Mouse (Mus musculus) CH12.LX (cell line): ENCODE data around the gene Frrs1. TPM values are rescaled to one million over a fixed set of nuclear protein-coding genes. Genes with fewer than 3 reads are reported as not detected.

Source experiments
- DNase-seq: peaks from one replicate; pipeline ENCODE4 v3.0.0-alpha.2; 2013; ENCODE audit errors: extremely low read depth
- H3K27ac ChIP-seq: 2 replicates; pipeline ENCODE4 v1.5.1; 2012; ENCODE audit warnings: low read depth, mild to moderate bottlenecking, control low read depth, moderate library complexity; ENCODE audit not compliant: insufficient read depth
- H3K27me3 ChIP-seq: replicated peaks from 2 replicates; pipeline ENCODE3; 2012; ENCODE audit warnings: inconsistent platforms
- H3K36me3 ChIP-seq, 2 experiments: replicated peaks in 1 of 2; 2 replicates each; pipeline versions ENCODE3 to v1.6.1; 2012; ENCODE audit warnings: inconsistent platforms in 1 of 2, low read length in 1 of 2, mild to moderate bottlenecking in 1 of 2, mixed read lengths in 1 of 2, moderate library complexity in 1 of 2; ENCODE audit not compliant: control insufficient read depth in 1 of 2, insufficient read depth in 1 of 2
- H3K4me1 ChIP-seq, 2 experiments: 2 replicates each; pipeline ENCODE4 v1.6.1; 2012; ENCODE audit warnings: inconsistent platforms in 1 of 2, moderate library complexity in 1 of 2; ENCODE audit not compliant: insufficient read depth in 2 of 2, control insufficient read depth in 1 of 2
- H3K4me2 ChIP-seq: 2 replicates; pipeline ENCODE4 v1.6.1; 2012; ENCODE audit warnings: low read depth, mild to moderate bottlenecking, control low read depth; ENCODE audit not compliant: poor library complexity, insufficient read depth, severe bottlenecking
- H3K4me3 ChIP-seq, 3 experiments: fragments of 150-350 bp in 1 of 3; sonication (generic) in 1 of 3; replicated peaks in 1 of 3; 2 replicates each; pipeline versions ENCODE3 to v1.5.1; 2011 to 2012; ENCODE audit warnings: low read depth in 2 of 3, low read length in 2 of 3, mild to moderate bottlenecking in 2 of 3, moderate library complexity in 2 of 3, control low read depth in 1 of 3, improper control_type of control experiment in 1 of 3, inconsistent platforms in 1 of 3, mixed read lengths in 1 of 3; ENCODE audit not compliant: poor library complexity in 1 of 3
- H3K79me2 ChIP-seq: replicated peaks from 2 replicates; pipeline ENCODE4 v1.6.1; 2012; ENCODE audit warnings: mild to moderate bottlenecking, moderate library complexity; ENCODE audit not compliant: control insufficient read depth, poor library complexity, insufficient read depth, severe bottlenecking; ENCODE audit errors: extremely low read depth
- H3K9ac ChIP-seq: 2 replicates; pipeline ENCODE4 v1.6.1; 2012; ENCODE audit warnings: low read depth, mild to moderate bottlenecking, control low read depth, moderate library complexity; ENCODE audit not compliant: insufficient read depth
- H3K9me3 ChIP-seq: replicated peaks from 2 replicates; pipeline ENCODE3; 2012; ENCODE audit warnings: low read length, inconsistent platforms, mixed read lengths
- BHLHE40 ChIP-seq: IDR thresholded peaks from 2 replicates; pipeline ENCODE4 v1.6.1; 2011; ENCODE audit warnings: mild to moderate bottlenecking, low read depth, low read length, improper control_type of control experiment
- CHD1 ChIP-seq: IDR thresholded peaks from 2 replicates; pipeline ENCODE4 v1.6.1; 2012; ENCODE audit warnings: low read depth, low read length, improper control_type of control experiment, inconsistent platforms
- CHD2 ChIP-seq: IDR thresholded peaks from 2 replicates; pipeline ENCODE4 v1.6.1; 2011; ENCODE audit warnings: low read length, improper control_type of control experiment
- CTCF ChIP-seq, 2 experiments: IDR thresholded peaks in 1 of 2; conservative IDR thresholded peaks in 1 of 2; 2 replicates each; pipeline ENCODE4 v1.5.1; 2011 to 2012; ENCODE audit warnings: low read depth in 2 of 2, low read length in 2 of 2, improper control_type of control experiment in 1 of 2, inconsistent platforms in 1 of 2, mild to moderate bottlenecking in 1 of 2, moderate library complexity in 1 of 2
- E2F4 ChIP-seq: IDR thresholded peaks from 2 replicates; pipeline ENCODE4 v1.6.1; 2011; ENCODE audit warnings: low read depth, low read length, improper control_type of control experiment; ENCODE audit not compliant: insufficient replicate concordance
- ELF1 ChIP-seq: IDR thresholded peaks from 2 replicates; pipeline ENCODE4 v1.6.1; 2014; ENCODE audit warnings: low read depth, mild to moderate bottlenecking, inconsistent platforms, low read length, improper control_type of control experiment
- EP300 ChIP-seq: IDR thresholded peaks from 2 replicates; pipeline ENCODE4 v1.6.1; 2011; ENCODE audit warnings: low read length, improper control_type of control experiment
- ETS1 ChIP-seq: conservative IDR thresholded peaks from 2 replicates; pipeline ENCODE4 v1.6.1; 2012; ENCODE audit warnings: low read depth, mild to moderate bottlenecking, inconsistent platforms, low read length, improper control_type of control experiment, moderate library complexity
- GABPA ChIP-seq: IDR thresholded peaks from 2 replicates; pipeline ENCODE4 v1.6.1; 2012; ENCODE audit warnings: low read depth, low read length, improper control_type of control experiment, inconsistent platforms; ENCODE audit not compliant: insufficient replicate concordance
- HCFC1 ChIP-seq: IDR thresholded peaks from 2 replicates; pipeline ENCODE4 v1.6.1; 2012; ENCODE audit warnings: low read depth, mild to moderate bottlenecking, inconsistent platforms, low read length, improper control_type of control experiment
- IRF4 ChIP-seq: IDR thresholded peaks from 2 replicates; pipeline ENCODE4 v1.6.1; 2014; ENCODE audit warnings: low read depth, mild to moderate bottlenecking, inconsistent platforms, low read length, improper control_type of control experiment
- JUND ChIP-seq: conservative IDR thresholded peaks from 2 replicates; pipeline ENCODE4 v1.6.1; 2011; ENCODE audit warnings: low read depth, low read length, improper control_type of control experiment
- MAFK ChIP-seq: IDR thresholded peaks from 2 replicates; pipeline ENCODE4 v1.6.1; 2011; ENCODE audit warnings: low read length, improper control_type of control experiment; ENCODE audit not compliant: insufficient replicate concordance
- MAX ChIP-seq: IDR thresholded peaks from 2 replicates; pipeline ENCODE4 v1.6.1; 2011; ENCODE audit warnings: low read length, improper control_type of control experiment
- MAZ ChIP-seq: IDR thresholded peaks from 2 replicates; pipeline ENCODE4 v1.6.1; 2012; ENCODE audit warnings: low read depth, mild to moderate bottlenecking, inconsistent platforms, low read length, improper control_type of control experiment, moderate library complexity
- MXI1 ChIP-seq: IDR thresholded peaks from 2 replicates; pipeline ENCODE4 v1.6.1; 2011; ENCODE audit warnings: mild to moderate bottlenecking, low read depth, low read length, improper control_type of control experiment
- MYC ChIP-seq: IDR thresholded peaks from 2 replicates; pipeline ENCODE4 v1.6.1; 2011; ENCODE audit warnings: low read depth, mild to moderate bottlenecking, improper control_type of control experiment, low read length
- NELFE ChIP-seq: IDR thresholded peaks from 2 replicates; pipeline ENCODE4 v1.6.1; 2011; ENCODE audit warnings: low read depth, low read length, improper control_type of control experiment
- PAX5 ChIP-seq: IDR thresholded peaks from 2 replicates; pipeline ENCODE4 v1.6.1; 2012; ENCODE audit warnings: low read length, inconsistent platforms, mixed read lengths
- POLR2A ChIP-seq: IDR thresholded peaks from 2 replicates; pipeline ENCODE4 v1.6.1; 2011; ENCODE audit warnings: low read depth, mild to moderate bottlenecking, improper control_type of control experiment, low read length
- POLR2AphosphoS2 ChIP-seq: IDR thresholded peaks from 2 replicates; pipeline ENCODE4 v1.6.1; 2011; ENCODE audit warnings: low read depth, low read length, improper control_type of control experiment
- RAD21 ChIP-seq: IDR thresholded peaks from 2 replicates; pipeline ENCODE4 v1.6.1; 2011; ENCODE audit warnings: low read depth, mild to moderate bottlenecking, low read length, improper control_type of control experiment, moderate library complexity
- RCOR1 ChIP-seq: conservative IDR thresholded peaks from 2 replicates; pipeline ENCODE4 v1.6.1; 2012; ENCODE audit warnings: low read depth, mild to moderate bottlenecking, inconsistent platforms, low read length, improper control_type of control experiment
- SIN3A ChIP-seq: IDR thresholded peaks from 2 replicates; pipeline ENCODE4 v1.6.1; 2012; ENCODE audit warnings: low read length, improper control_type of control experiment, inconsistent platforms
- SMC3 ChIP-seq: IDR thresholded peaks from 2 replicates; pipeline ENCODE4 v1.6.1; 2011; ENCODE audit warnings: low read depth, low read length, improper control_type of control experiment
- TBP ChIP-seq: conservative IDR thresholded peaks from 2 replicates; pipeline ENCODE4 v1.6.1; 2011; ENCODE audit warnings: low read depth, low read length, improper control_type of control experiment
- TCF12 ChIP-seq: IDR thresholded peaks from 2 replicates; pipeline ENCODE4 v1.6.1; 2014; ENCODE audit warnings: low read depth, mild to moderate bottlenecking, inconsistent platforms, low read length, improper control_type of control experiment
- USF2 ChIP-seq: conservative IDR thresholded peaks from 2 replicates; pipeline ENCODE4 v1.6.1; 2011; ENCODE audit warnings: low read depth, low read length, improper control_type of control experiment
- ZC3H11A ChIP-seq: IDR thresholded peaks from 2 replicates; pipeline ENCODE4 v1.6.1; 2012; ENCODE audit warnings: low read depth, mild to moderate bottlenecking, inconsistent platforms, low read length, improper control_type of control experiment
- ZKSCAN1 ChIP-seq: IDR thresholded peaks from 2 replicates; pipeline ENCODE4 v1.6.1; 2012; ENCODE audit warnings: low read depth, inconsistent platforms, low read length, improper control_type of control experiment, borderline replicate concordance
- ZMIZ1 ChIP-seq: IDR thresholded peaks from 2 replicates; pipeline ENCODE4 v1.6.1; 2012; ENCODE audit warnings: low read depth, mild to moderate bottlenecking, inconsistent platforms, low read length, improper control_type of control experiment
- ZNF384 ChIP-seq: IDR thresholded peaks from 2 replicates; pipeline ENCODE4 v1.6.1; 2012; ENCODE audit warnings: low read depth, low read length, improper control_type of control experiment, inconsistent platforms
- dilution Hi-C: fragments of 300-500 bp; cut with MboI; formaldehyde crosslinking; loops from 2 replicates; pipeline ENCODE4 v1.14.3; 2020; ENCODE audit warnings: low sequenced_read_pairs; ENCODE audit not compliant: extremely low pct_unique_long_range_greater_than_20kb, extremely low pct_ligation_motif_present
- in situ Hi-C: fragments of 300-500 bp; cut with MboI; formaldehyde crosslinking; loops from 3 replicates; pipeline ENCODE4 v1.14.3; 2019; ENCODE audit warnings: low sequenced_read_pairs, low pct_ligation_motif_present, low pct_unique_long_range_greater_than_20kb, mixed read lengths
- polyA plus RNA-seq: library from polyadenylated mRNA; unstranded; fragments of >175 nt; gene quantifications from 2 replicates; pipeline ENCODE4 v1.2.1, GENCODE M21; 2012; ENCODE audit warnings: low read depth; ENCODE audit not compliant: insufficient read length
- total RNA-seq, 2 experiments: library from RNA; depleted of rRNA; stranded (reverse); fragments of 300-350 nt in 1 of 2; fragments of >200 nt in 1 of 2; gene quantifications; 2 replicates each; pipeline ENCODE4 v1.2.3; 2012 to 2014

Frrs1 gene
- total and polyA plus RNA-seq, 3 experiments, result 11.0 to 34.9 (median 16.5) TPM

DNA sequence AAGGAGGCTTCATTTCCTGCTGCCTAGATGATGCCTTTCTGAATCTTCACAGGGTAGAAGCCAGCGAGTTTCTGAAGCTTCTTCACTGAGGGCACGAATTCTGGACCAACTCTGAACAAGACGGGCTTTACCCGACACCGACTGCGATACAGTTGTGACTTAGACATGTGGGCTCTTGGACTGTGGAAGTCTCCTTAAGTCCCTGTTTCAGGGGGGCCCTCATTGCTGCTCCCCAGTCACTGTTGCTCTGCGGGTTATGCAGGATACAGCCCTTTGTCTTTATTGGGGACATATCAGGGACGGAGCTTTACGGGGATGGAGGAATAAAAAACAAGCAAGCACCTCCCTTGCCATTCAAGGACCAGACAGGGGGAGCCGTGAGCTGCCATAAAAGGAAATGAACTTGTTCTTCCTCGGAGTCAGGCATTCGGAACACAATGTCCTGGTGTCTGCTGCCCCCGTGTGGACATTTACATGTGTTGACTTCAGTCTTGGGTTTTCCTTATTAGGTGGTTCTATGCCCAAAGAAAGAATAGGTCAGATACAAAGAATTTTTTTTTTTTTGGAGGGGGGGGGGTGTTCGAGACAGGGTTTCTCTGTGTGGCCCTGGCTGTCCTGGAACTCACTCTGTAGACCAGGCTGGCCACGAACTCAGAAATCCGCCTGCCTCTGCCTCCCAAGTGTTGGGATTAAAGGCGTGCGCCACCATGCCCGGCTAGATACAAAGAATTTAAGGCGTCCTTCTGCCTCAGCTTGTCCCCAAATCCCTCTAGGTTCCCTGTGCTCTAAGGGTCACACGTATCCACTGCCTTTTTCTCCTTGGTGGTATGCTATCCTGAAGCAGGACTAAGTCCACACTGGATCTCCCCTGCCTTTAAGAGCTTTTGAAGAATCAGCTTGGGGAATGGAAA lies 23.2 kb upstream of the Frrs1 start:
- dilution Hi-C loops, result no loop called here
- Histone ChIP-seq H3K9me3 (no peaks in the 10 kb centered on the region), H3K4me3 (peak overlapping the region; percentile 18 to 53 (median 44)), H3K79me2 (no peaks in the 10 kb centered on the region), H3K4me1 (peaks cover 2 to 6% of the 10 kb centered on the region in 2 experiments; a peak in 2 of 4 replicates), H3K27me3 (no peaks in the 10 kb centered on the region), H3K9ac (peak overlapping the region; percentile 41), H3K36me3 (no peaks in the 10 kb centered on the region), H3K27ac (no peak overlapping the region), H3K4me2 (peak overlapping the region; percentile 94)
- TF ChIP-seq POLR2A (peak; percentile 38; the same call in 1 of the 2 replicates), RAD21 (peak; percentile 97), MYC (0 out of 2 replicates have a peak, but pooled peaks have one; percentile 31), ZKSCAN1 (no peak), SMC3 (peak; percentile 80), ETS1 (no peak), EP300 (no peak), CHD2 (no peak), USF2 (no peak), ZNF384 (peak; percentile 77), MAZ (no peak), MAFK (no peak), SIN3A (no peak), E2F4 (no peak), HCFC1 (no peak; the same call in 1 of the 2 replicates), ZMIZ1 (no peak), NELFE (no peak), JUND (no peak; the same call in 1 of the 2 replicates), ELF1 (peak; percentile 27; the same call in 1 of the 2 replicates), TCF12 (no peak), PAX5 (no peak), CTCF (conservative IDR thresholded peaks at IDR 0.05 in 1 of 2, IDR thresholded peaks at IDR 0.05 in 1 of 2; ENCODE audit: low read depth in 2 of 2, low read length in 2 of 2) (peak; percentile 70 to 95), TBP (no peak), GABPA (no peak), ZC3H11A (0 out of 2 replicates have a peak, but pooled peaks have one; percentile 24), RCOR1 (no peak), IRF4 (no peak; the same call in 1 of the 2 replicates), MAX (no peak), POLR2AphosphoS2 (no peak), MXI1 (no peak), BHLHE40 (no peak), CHD1 (no peak)
- DNase-seq, result peak; percentile 94
- in situ Hi-C loops, result loop anchor here (10.0 to 25.0 kb wide), 2 partner anchors 91 to 499 kb away; no protein-coding TSS in a partner anchor
